Mouse (Mus musculus) embryo, embryonic 10.5 days (tissue): ENCODE measurements around the gene Tnrc6b.
"Not testable (repeated sequence)": the region's sequence is repeated elsewhere in the genome, so short reads cannot be mapped to it uniquely, and the experiment has no call there.

Experiments used
- DNase-seq: peaks from one replicate; pipeline ENCODE4 v3.0.0-alpha.2; 2015; ENCODE audit warnings: low spot score

The Tnrc6b gene

DNA sequence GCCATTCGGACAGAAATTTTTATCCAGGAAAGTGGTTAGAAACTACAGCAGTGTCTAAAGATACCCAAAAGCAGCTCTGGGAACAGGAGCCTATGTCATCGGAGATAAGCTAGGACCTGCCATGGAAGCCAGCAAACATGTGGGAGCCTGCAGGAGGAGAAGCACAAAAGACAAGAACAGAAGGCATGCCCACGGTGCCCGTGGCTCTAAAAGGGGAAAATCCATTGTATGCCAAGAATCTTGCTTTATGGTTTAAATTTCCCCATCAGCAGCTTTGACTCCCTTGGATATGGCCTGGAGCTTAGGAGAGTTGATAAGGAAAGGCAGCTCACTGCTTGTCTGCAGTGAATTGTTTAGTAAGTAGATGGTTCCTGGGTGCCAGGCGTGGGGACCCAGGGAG lies 8.2 kb upstream of the Tnrc6b start:
- DNase-seq: no peak

DNA sequence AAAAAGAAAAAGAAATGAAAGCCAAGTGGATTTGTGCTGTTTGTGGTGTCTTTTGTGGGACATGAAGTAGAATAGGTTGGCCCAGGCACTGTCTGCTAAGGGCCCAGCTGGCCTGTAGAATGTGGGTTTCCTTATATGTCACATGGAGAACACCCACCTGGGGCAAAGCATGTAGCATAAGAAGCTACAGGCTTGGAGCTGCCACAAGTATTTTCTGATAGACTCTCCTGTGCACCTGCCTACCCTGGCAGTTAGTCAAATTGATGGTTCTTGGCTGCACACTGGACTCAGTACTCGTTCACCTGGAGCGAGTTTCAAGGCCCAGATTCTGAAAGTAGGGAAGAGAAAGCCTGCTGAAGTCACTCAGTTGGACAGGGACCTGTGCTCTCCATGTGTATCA lies 7.6 kb upstream of the Tnrc6b start:
- no peak for DNase-seq

DNA sequence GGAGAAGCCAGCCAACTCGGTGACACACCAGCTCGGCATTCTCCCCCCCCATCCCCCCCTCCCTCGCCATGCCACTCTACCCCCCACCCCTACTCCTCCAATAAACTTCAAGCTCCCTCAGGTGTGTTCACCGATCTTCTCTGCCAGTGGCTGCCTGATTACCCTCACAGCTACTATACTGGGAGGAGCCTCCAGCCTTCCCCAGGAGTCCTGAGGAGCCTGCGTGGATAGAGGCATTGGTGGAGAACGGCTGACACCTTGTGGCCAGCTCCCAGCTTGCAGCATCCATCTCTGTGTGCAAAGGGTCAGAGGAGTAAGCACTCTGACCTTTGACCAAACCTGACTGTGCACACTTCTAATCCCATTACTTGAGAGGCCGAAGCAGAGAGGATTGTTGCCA lies 6.8 kb upstream of the Tnrc6b start:
- DNase-seq: peak; percentile 87

DNA sequence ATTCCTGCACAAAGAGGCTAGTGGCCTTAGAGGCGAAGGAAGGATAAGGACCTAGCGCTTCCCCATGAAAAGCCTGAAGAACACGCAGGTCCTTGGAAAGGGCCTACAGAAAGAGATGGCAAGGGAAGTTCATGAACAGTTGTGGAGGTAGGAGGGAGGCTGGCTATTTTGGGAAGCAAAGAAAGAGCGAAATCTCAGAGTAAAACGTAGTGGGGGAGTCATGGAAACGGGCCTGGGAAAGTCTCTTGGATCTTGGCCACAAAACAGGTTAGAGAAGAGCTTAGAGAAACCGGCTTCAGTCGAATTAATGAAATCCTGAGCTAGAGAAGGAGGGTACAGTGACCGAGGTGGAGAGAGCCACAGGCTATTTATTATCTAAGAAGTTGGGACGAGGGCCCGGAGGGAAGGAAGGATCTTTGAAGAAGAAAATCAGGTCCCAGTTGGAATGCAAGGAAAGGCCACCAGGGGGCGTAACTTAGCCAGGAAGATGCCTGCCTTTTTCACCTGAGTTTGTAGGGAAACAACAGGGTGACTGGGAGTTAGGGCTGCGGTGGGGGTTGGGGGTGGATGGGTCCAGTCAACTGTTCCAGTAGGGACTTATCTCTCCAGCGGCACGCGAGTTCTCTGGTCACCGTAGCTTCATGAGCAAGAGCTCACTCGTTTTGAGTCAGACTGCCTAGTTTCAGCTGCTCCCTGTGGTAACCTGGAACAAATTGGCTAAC lies 5.1 kb upstream of the Tnrc6b start:
- peak; percentile 91 for DNase-seq

DNA sequence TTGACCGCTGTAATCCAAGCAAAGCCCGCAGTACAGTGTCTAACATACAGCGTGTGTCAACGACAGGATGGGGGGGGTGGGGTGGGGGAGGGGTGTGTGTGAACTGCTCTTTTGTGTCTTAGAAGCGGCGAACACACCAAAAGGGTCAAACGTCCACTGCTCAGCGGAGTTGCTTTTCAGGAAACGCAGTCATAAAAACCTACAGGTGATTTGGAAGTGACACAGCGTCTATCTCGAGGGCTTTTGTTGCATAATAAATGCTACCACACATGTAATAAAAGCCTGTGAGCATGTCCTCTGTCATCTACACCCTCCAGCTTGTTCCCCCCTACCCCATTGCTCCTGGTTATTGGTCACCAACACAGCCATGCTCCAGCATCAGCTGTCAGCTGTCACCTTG lies 4.5 kb upstream of the Tnrc6b start:
- DNase-seq: no peak

DNA sequence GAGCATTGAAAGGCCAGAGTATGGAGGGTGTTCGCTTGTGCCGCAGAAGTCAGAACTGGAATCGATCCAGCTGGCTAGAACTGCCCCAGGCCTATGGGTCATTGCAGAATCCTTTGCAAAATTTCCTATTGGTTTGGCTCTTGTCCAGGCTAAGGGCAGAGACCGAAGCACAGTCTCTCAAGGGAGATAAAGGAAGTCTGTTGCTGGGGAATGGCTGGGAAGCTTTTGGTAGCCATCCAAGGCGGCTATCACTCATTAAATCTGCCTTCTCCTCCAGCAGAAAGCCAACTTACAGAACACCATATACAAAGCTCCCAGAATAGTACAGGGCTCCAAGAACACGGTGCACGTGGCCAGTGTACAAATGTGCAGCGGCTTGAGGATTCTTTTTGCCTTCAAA lies 4.0 kb upstream of the Tnrc6b start:
- DNase-seq: no peak

DNA sequence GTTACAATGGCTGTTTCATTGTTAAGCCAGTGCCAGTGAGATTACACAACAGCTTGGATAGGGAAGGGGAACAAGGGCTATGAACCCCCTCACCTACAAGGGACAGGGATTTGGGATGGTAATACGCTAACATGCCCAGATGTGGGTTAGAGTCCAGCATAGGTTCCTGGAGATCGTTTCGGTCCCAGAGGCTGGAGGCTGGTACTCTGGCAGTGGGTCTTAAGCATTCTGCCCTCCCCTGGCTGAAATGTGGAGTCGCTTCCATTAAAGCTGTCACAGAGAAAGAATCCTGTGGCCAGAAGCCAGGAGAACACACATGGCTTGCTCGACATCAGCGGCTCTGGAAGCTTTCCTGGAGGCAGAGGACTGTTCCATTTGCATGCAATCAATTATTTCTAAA lies 1.5 kb upstream of the Tnrc6b start:
- DNase-seq: no peak

DNA sequence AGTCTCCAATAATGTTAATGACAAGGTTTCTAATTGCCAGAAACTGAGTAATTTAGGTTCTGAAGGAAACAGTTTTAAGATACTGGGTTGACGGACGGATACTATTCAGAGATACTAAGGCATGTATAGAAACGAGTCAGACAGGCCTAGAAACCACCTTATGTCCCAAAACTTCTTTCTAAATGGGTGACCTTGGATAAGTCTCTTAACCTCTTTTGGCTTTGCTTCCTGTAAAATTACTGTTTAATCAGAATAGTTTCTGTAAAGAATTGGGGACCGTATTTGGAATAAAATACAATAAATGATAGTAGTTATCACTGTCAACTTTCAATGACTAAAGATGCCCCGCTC lies 881 bp upstream of the Tnrc6b start:
- no peak for DNase-seq

DNA sequence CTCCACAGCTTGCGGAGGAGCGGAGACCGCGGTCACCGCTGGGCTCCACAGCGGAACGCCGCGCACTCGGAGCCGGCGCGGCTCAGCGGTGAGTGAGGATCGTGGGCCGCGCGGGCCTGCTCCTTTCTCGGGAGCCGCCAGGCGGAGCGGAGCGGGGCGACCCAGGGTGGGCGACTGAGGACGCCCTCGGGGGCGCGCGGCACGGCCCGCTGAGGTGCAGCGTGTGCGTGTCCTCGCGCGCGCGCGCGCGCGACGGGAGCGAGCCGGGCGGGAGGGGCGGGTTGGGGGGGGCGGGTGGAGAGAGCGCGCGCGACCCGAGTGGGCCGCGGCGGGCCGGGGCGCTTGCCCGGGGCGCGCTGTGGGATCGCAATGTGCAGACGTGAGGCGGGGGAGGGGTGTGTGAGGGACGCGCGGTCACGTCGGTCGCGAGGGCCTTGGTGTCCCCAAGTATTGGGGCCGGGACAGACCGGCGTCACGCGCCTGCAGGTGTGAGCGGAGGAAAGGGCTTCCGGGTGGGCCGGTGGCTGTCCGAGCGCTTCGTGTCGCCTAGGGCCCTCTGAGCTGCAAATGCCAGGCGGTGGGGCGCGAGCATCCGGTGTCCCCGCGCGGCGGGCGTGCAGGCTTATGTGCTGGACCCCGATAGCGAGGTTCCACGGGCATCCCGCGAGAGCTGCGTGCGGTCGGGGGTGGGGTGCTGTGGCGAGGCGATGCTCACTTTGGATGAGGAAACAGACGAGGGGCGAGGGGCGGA lies 463 bp downstream of the Tnrc6b start:
- peak; percentile 57 for DNase-seq

DNA sequence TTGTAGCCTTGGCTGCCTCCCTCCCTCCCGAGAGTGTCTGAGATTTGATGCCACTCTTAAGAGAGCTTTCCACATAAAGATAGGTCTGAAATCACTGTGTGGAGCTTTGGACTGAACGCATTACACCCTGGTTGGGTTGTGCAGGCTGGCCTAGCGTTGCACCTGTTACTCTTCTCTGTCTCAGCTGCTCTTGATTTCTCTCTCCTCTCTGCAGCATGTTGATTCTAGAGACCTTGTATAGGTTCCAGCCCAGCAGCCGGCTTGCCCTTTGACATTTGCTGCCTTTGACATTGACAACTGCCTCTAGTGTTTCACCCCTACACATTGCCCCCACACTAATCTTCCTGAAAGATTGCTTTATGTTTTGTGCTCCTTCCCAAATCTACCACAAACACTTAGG lies 3.2 kb downstream of the Tnrc6b start:
- DNase-seq: no peak

DNA sequence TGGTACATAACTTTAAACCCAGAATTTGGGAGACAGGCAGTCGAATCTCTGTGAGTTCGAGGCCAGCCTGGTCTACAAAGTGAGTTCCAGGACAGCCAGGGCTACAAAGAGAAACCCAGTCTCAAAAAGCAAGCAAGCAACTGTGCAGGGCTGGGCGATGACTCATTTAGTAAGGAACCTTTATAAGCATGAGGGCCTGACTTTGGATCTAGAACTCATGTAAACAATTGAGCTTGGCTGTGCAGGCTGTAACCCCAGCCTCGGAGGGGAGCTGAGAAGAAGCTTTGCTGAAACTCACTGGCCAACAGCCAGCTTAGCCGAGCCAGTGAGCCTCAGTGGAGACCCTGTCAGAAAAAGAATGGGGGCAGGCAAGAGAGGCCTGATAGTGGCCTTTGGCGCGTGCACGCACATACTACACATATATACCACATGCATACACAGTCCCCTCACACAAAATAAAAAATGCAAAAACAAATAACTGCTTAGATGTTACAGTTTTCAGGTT lies 5.6 kb downstream of the Tnrc6b start:
- no peak for DNase-seq

DNA sequence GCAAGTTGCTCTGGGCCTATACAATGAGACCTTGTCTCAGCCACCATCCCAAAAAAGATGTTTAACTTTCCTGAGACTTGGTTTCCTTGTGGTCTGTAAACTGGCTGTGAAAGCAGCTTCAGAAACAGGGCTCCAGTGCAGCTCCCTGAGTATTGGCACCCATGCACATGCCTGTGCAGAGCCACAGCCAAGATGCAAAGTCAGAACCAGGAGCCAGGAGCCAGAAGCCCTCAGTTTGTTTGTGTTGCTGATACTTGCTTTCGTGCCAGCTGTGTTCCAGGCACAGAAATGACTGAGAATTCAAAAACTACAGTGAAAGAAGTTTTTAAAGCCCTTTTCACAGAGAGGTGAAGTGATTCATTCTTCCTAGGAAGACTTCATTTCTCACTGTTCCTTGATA lies 6.3 kb downstream of the Tnrc6b start:
- no peak for DNase-seq

DNA sequence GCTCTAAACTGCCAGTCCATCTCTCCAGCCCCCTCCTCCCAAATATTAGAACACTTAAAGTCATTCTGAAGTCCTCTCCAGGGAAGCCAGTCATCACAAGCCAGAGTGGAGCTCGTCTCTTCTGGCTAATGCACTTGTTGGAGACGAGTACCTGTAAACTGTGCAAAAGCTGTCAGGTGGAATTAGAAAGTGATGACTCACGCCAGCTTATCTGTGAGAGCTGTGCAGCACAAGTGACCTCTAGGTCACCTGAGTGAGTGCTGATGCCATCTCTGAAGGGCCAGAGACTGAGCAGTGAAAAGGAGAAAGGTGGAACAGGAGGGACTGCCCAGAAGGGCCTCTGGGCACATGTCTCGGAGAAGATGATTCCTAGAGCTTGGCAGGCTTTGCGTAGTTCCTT lies 9.1 kb downstream of the Tnrc6b start:
- no peak for DNase-seq

DNA sequence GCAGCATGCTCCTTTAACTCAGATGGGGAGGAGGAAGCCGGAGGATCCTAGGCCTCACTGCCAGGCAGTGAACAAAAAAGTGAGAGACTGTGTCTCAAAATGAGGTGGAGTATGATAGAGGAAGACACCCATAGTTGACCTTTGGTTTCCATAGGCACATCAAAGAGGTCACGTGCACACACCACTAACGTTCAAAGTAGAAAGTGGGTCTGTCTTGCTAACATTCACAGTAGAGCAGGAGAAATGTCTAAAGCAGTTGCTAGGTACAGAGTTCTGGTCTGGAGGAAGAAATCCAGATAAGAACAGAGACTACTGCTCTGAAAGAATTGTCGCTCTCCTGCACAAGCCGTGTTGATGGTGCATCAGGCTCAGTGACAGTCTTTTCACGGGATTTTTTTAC lies 10.7 kb downstream of the Tnrc6b start:
- DNase-seq: no peak

DNA sequence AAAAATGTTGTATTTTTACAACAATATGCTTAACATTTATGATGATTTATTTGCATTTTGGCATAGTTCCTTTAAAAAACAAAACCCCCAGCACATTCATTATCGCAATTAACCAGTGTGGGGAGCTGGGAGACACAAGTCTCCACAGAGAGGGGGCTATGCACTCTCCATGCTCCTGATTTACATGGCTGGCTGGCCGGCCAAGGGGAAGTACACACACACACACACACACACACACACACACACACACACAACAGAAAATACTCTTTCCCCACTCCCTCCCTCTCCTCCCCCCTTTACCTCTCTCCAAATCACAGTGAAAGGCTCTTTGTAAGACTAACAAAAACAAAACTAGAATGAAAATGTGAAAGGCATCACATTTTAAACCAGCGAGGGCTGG lies 11.3 kb downstream of the Tnrc6b start:
- no peak for DNase-seq

DNA sequence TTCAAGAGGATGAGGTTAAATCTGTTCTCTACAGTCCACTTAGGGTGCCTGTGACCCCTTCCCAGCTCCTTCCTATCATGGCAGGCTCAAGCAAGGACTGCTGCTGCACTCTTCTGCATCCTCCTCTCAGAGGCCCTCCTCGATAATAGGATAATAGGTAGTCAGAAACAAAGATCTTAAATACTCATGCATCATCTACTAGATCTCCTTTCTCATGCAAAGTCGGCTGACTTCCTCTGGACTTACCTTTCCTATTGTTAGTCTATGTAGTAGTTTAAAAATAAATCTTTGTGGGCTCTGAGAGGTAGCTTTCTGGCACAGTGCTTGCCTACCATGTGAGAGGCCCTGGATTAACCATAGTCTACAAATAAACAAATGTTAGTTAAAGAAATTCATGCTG lies 18.4 kb downstream of the Tnrc6b start:
- DNase-seq: no peak

DNA sequence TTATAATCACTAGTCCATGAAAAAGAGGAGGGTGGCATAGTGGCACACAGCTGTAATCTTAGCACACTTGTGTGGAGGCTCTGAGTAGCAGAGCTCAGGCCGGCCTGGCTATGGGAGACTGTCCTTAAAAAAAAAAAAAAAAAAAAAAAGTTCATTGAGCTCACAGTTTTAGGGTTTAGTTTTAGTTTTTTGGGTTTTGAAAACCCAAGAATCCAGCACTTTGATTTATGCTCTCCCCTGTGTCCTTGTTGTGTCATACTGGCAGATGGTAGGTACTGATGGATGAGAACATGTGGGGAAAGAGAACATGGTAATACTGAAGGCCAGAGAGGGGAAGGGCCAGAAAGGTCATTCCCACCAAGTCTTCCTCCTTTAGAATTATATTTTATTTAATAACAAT lies 19.9 kb downstream of the Tnrc6b start:
- no peak for DNase-seq

DNA sequence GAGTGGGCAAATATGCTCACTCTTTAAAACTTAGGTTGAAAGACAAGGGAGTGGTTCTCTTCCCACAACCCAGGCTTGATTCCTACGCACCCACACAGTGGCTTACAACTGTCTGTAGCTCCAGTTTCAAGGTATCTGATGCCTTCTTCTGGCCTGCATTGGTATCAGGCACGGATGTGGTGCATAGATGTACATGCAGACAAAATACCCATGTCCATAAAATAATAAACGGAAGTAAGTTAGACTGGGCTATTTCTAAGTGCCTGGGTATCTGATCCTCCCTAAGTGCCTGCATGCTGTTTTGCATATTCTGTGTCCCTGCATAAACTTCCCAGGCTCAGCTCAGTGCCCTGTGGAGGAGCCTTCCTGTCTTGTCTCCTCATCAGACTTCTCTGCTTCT lies 20.4 kb downstream of the Tnrc6b start:
- DNase-seq: no peak

DNA sequence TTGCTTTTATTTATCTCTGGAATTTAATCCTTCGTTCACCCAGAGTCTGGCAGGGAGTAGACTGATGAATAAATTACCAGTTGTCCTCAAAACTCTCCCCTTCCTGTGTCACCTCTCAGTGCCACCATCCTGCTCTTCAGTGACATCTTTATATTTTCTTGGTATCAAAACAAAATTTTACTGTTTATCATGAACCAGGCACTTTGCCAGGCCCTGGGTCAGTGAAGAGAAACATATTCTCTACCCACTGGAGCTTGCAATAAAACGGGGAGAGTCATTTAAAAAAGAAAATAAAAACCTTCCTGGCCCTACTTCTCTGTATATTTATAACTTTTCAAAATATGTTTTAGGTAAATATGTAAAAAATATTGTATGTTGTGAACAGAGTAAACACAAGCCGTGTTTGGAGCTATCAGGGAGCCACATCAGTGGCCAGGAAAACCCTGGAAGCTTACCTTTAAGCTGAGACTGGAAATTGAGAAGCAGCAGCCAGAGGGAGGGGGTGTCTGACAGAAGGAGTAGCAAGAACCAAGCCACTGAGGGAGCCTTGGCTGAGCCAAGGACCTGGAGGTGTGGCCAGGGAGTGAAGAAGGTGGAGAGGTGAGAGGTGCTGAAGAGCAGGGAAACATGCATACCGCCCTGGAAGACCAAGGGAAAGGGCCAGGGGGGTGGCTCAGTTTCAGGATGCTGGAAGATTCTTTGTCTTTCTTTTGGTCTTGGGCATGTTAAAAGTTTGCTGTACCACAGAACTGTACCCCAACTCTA lies 21.3 kb downstream of the Tnrc6b start:
- no peak for DNase-seq

DNA sequence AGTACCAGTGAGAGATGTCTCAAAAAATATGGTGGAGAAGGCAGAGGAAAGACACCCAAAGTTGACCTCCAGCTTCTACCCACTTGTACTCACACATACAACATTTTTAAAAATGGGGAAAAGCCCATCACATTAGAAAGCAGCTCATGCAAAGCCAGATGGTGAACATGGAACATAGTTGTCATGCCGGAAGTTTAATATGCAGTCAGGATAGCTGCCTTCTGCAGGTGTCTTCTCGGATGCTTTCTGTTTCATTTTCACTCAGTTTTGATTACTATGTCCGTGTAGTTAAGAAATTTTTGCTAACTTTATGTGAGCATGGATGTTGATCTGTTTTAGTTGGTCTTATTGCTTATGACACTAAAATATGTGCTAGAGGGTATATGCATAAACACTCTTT lies 24.2 kb downstream of the Tnrc6b start:
- no peak for DNase-seq

DNA sequence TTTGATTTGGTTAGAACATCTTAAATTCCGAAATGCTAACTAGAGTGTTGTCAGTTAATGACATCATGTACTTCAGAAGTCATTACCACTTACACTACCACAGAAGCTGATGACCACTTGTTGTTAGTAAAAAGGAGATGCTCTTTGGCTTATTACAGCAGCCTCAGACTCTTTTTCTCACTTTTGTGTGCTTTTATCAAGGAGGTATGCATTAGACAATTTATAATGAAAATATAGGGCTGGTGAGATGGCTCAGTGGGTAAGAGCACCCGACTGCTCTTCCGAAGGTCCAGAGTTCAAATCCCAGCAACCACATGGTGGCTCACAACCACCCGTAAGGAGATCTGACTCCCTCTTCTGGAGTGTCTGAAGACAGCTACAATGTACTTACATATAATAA lies 24.6 kb downstream of the Tnrc6b start:
- not testable (repeated sequence) for DNase-seq

DNA sequence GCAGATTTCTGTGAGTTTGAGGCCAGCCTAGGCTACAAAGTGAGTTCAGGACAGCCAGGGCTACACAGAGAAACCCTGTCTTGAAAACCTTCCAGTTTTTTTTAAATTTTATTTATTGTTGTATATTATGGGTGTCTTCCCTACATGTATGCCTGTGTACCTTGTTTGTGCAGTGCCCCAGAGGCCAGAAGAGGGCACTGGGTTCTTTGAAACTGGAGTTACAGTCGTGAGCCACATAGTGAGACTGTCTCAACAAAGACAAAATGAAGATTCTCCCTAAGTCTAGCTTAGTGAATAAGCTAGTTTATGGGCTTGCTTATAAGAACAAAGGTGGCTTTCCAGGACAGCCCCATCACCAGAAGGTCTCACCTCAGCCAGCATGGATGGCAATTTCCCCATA lies 25.4 kb downstream of the Tnrc6b start:
- no peak for DNase-seq

DNA sequence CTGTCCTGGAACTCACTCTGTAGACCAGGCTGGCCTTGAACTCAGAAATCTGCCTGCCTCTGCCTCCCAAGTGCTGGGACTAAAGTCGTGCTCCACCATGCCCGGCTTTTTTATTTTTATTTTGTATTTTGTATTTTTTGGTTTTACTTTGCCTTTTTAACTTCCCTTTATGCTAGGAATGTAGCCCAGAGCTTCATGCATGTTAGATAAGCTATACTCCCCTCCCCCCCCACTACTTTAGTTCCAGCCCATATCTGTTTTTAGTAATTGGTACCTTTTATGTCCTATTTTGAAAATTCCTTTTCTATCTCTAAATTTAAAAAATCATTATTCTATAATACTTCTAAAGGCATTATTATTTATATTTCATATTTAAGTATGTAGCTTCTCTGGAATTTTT lies 27.1 kb downstream of the Tnrc6b start:
- DNase-seq: no peak
